Mouse (Mus musculus) T-helper 17 cell (primary cell): Measurements from ENCODE around the gene Sez6l.

Experiments
- in situ Hi-C, 2 experiments: fragments of 300-600 bp; cut with MboI, MseI; formaldehyde crosslinking; loops; 1 replicate in 1 of 2; 2 replicates in 1 of 2; pipeline ENCODE4 v1.15.1; 2025; ENCODE audit warnings: high pct_unique_total_duplicates in 2 of 2

Sez6l gene

GRCm38 (mm10) chr5:112533312-112534075 lies 43.5 kb downstream of the Sez6l start:
- in situ Hi-C loops: no loop called here

GRCm38 (mm10) chr5:112532894-112533293 lies 44.1 kb downstream of the Sez6l start:
- in situ Hi-C loops: no loop called here

DNA sequence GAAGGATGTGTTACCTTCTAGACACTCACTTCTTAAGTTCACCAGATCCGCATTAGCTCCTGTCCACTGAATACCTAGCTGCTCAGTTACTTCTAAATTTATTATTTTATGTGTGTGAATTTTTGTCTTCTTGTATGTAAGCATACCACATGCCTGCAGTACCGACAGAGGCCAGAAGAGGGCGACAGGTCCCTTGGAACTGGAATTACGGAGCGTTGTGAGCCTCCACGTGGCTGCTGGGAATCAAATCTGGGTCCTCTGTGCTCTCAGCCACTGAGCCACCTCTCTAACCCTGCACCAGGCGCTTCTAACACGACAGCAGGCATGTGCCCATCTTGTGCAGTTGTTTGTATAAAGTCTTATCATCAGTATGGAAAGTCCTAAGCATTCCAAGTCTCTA lies 44.8 kb downstream of the Sez6l start:
- in situ Hi-C loops: no loop called here

- in situ Hi-C loops: no loop called here
Measured at GRCm38 (mm10) chr5:112531111-112531510, 45.9 kb downstream of the Sez6l start.

DNA sequence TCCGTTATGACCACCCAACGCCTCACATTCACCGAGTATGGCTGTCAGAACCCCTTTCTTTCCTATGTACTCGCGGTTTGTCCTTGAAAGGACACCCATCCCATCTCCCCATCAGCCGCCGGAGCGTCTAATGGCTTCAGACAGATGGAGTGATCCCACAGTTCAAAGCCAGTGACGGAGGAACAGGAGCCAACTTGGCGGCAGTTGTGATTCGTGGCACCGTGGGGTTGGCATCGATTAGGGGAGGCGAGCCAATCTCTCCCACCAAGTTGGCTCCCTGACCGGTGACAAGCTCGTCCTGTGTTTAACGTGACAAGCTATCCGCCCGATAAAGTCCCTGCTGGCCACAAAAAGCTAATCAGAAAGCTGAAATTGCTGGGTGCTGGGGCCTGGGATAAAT lies 50.0 kb downstream of the Sez6l start:
- in situ Hi-C loops: no loop called here

- in situ Hi-C loops: no loop called here
Measured at GRCm38 (mm10) chr5:112526435-112526834, 50.5 kb downstream of the Sez6l start.

DNA sequence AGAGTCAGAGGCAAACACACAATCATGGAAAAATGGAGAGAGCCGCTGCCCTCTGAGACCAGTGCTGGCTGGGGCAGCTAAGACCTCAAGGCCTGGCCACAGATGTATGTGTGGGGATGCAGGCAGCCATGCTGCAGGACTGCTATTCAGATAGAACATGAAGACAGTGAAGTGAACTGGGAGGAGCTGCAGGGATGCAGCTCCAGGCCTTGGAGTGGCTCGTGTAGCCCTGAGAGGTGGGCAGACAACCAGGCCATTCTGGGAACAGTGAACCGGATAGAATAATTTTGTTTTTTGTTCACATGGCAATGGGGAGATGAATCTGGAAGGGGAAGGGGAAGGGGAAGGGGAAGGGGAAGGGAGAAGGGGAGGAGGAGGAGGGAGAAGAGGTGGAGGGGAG lies 51.0 kb downstream of the Sez6l start:
- in situ Hi-C loops: no loop called here

GRCm38 (mm10) chr5:112525271-112525670 lies 51.7 kb downstream of the Sez6l start:
- in situ Hi-C loops: no loop called here

- in situ Hi-C loops: no loop called here
Measured at GRCm38 (mm10) chr5:112523796-112524195, 53.2 kb downstream of the Sez6l start.

GRCm38 (mm10) chr5:112523331-112523730 lies 53.7 kb downstream of the Sez6l start:
- in situ Hi-C loops: no loop called here

DNA sequence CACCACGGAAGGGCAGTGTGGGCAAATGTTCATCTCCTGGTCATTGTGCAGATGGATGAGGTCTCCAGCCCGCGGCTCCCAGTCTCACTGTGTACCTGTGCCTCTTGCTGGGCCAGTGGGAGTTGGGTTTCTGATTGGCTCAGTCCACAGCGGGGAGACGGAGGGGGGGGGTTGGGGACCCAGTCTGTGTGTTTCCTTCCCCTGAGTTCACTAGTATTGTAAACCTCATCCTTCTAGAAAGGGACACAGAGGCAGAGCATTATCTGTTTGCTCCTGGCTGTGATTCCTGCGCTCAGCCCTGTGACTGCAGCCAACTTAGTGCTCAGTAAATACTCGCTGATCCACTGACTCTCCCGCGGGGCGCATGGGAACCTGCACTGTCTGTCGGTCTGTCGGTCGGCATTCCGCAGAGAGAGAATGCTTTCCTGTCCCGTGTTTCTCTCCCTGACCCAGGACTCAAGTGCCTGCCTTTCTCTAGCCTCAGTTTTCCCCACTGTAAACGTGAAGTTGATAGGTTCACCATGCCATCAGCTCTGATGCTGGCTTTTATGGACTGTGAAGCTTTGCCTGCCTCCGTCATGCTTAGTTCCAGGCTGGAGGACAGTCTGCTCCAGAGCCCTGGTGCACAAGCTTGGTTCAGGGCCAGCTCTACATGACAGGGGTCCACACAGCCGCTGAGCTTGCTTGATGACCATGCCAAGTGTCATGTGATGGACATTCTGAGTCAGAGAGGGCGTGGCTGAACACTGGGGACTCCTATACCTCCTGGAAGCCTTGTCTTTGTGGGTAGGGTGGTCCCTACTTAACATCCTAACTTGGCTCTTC lies 55.1 kb downstream of the Sez6l start:
- in situ Hi-C loops: no loop called here

GRCm38 (mm10) chr5:112520826-112521702 lies 55.9 kb downstream of the Sez6l start:
- in situ Hi-C loops: no loop called here

- in situ Hi-C loops: no loop called here
Measured at GRCm38 (mm10) chr5:112518773-112519172, 58.2 kb downstream of the Sez6l start.

- in situ Hi-C loops: no loop called here
Measured at GRCm38 (mm10) chr5:112517454-112517853, 59.5 kb downstream of the Sez6l start.

GRCm38 (mm10) chr5:112516527-112516926 lies 60.5 kb downstream of the Sez6l start:
- in situ Hi-C loops: no loop called here

GRCm38 (mm10) chr5:112510351-112510750 lies 66.6 kb downstream of the Sez6l start:
- in situ Hi-C loops: no loop called here

DNA sequence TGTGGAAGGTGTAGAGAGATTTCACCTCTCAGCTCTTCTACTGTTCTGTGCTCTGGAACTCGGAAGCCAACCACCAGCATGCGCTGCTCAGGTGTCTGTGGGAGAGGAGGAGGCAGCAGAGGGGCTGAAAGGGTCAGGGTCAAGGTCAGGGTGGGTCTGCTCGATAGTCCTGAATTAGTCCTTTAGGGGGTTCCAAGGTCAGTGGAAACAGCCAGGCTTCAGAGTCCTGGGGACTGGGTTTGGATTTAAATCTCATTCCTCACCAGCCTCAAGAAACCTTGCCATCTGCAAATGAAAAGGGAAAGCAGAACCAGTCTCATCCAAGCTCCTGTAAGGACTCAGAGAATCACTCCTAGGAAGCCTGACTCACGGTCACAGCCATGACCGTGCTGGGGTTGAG lies 67.1 kb downstream of the Sez6l start:
- in situ Hi-C loops: no loop called here

GRCm38 (mm10) chr5:112505595-112505994 lies 71.4 kb downstream of the Sez6l start:
- in situ Hi-C loops: no loop called here

- in situ Hi-C loops: no loop called here
Measured at GRCm38 (mm10) chr5:112501384-112501783, 75.6 kb downstream of the Sez6l start.

- in situ Hi-C loops: no loop called here
Measured at GRCm38 (mm10) chr5:112499918-112500682, 76.9 kb downstream of the Sez6l start.
